Mouse (Mus musculus) midbrain, embryonic 16.5 days (tissue): ENCODE data around the gene Smad1. TPM values are rescaled to one million over a fixed set of nuclear protein-coding genes. Genes with fewer than 3 reads are reported as not detected.

ENCODE experiments used
- ATAC-seq: fragments of 200-750 bp; cut with Nextera tagmentation; 2 replicates; pipeline ENCODE4 v1.8.0; 2017; ENCODE audit warnings: moderate TSS enrichment
- H3K27ac ChIP-seq: fragments of 300-500 bp; sonication (generic); 2 replicates; pipeline ENCODE4 v1.5.1; 2014; ENCODE audit warnings: mild to moderate bottlenecking, low read length, mixed read lengths
- H3K27me3 ChIP-seq: fragments of 300-500 bp; sonication (generic); 2 replicates; pipeline ENCODE4 v1.6.1; 2014; ENCODE audit warnings: low read depth, low read length, mixed read lengths; ENCODE audit not compliant: control insufficient read depth, insufficient read depth
- H3K36me3 ChIP-seq: fragments of 300-500 bp; sonication (generic); 2 replicates; pipeline ENCODE4 v1.6.1; 2014; ENCODE audit warnings: mild to moderate bottlenecking, low read length, moderate library complexity, mixed read lengths; ENCODE audit not compliant: control insufficient read depth, insufficient read depth
- H3K4me1 ChIP-seq: fragments of 300-500 bp; sonication (generic); 2 replicates; pipeline ENCODE4 v1.6.1; 2014; ENCODE audit warnings: mild to moderate bottlenecking, low read length, mixed read lengths; ENCODE audit not compliant: control insufficient read depth, insufficient read depth
- H3K4me2 ChIP-seq: fragments of 300-500 bp; sonication (generic); 2 replicates; pipeline ENCODE4 v1.6.1; 2014; ENCODE audit warnings: mild to moderate bottlenecking, low read length, mixed read lengths
- H3K4me3 ChIP-seq: fragments of 300-500 bp; sonication (generic); 2 replicates; pipeline ENCODE4 v1.5.1; 2014; ENCODE audit warnings: low read depth, mild to moderate bottlenecking, low read length, moderate library complexity, mixed read lengths
- H3K9ac ChIP-seq: fragments of 300-500 bp; sonication (generic); 2 replicates; pipeline ENCODE4 v1.6.1; 2014; ENCODE audit warnings: low read depth, low read length, mixed read lengths
- H3K9me3 ChIP-seq: fragments of 300-500 bp; sonication (generic); replicated peaks from 2 replicates; pipeline ENCODE4 v1.6.1; 2014; ENCODE audit warnings: mild to moderate bottlenecking, low read length, mixed read lengths; ENCODE audit not compliant: control insufficient read depth, poor library complexity, severe bottlenecking
- WGBS: fragments of 180-500 bp; shearing (Covaris S2); extraction: QIAGEN DNeasy Blood & Tissue Kit; methylation state at CpG from one replicate; pipeline ENCODE4 v1.1.7; 2014; 5-methylcytosine and 5-hydroxymethylcytosine counted together
- polyA plus RNA-seq: library from polyadenylated mRNA; unstranded; fragments of >200 nt; fragmentation: Nextera tagmentation; extraction: Ambion mirVana; gene quantifications from 2 replicates; pipeline ENCODE4 v1.2.1, GENCODE M21; 2015

The Smad1 gene
- polyA plus RNA-seq, 1 experiment from 2014 or later, result 58.7 TPM

DNA sequence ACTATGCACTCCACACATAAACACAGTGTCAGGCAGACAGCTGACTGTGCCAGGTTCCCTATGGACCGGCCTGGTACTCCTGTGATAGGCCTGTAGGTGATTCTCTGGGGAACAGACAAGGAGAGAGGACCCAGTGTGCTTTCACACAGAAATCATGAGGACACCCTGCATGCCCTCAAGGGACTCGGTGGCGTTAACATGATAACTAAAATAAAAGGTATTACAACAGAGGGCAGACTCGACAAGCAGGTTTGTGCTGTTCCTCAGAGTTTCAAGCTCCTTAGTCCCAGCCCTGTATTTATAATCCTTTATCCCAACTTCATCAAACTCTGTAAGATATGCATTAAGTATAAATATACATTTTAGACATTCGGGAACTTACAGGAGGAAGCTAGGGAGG, 12.5 kb downstream of the Smad1 start:
- no peak for ATAC-seq
- no peak overlapping the region for H3K4me2 ChIP-seq
- H3K36me3 ChIP-seq, result 0 out of 2 replicates have a peak, but pooled peaks cover 4% of the 10 kb centered on the region
- H3K4me3 ChIP-seq, result no peak overlapping the region
- H3K4me1 ChIP-seq, result peaks cover 42% of the 10 kb centered on the region
- no peaks in the 10 kb centered on the region for H3K9me3 ChIP-seq
- no peak overlapping the region for H3K9ac ChIP-seq
- no peak overlapping the region for H3K27ac ChIP-seq
- 94% methylated on average over 5 of the region's 5 CpGs for WGBS
- H3K27me3 ChIP-seq, result no peaks in the 10 kb centered on the region

DNA sequence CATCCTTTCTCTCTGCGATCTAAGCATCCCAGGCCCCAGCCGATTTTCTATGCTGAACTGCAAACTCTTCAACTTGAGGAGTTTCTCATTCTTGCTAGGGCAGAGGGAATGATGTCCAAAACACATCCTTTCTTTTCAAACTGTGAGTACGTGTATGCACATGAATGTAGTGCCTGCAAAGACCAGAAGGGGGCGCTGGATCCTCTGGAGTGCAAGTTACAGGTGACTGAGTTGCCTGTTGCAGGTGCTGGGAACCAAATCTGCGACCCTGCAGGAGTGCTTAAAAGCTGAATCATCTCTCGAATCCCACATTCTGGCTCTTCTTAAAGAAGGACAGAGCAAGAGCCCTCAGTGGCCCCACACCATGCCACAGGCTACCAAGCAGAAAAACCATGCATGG, 13.0 kb downstream of the Smad1 start:
- H3K36me3 ChIP-seq, result 0 out of 2 replicates have a peak, but pooled peaks cover 4% of the 10 kb centered on the region
- no peaks in the 10 kb centered on the region for H3K27me3 ChIP-seq
- H3K9ac ChIP-seq, result no peak overlapping the region
- H3K4me3 ChIP-seq, result no peak overlapping the region
- H3K4me2 ChIP-seq, result no peak overlapping the region
- no peaks in the 10 kb centered on the region for H3K9me3 ChIP-seq
- 75% methylated on average over 6 of the region's 6 CpGs for WGBS
- no peak for ATAC-seq
- peaks cover 41% of the 10 kb centered on the region for H3K4me1 ChIP-seq
- no peak overlapping the region for H3K27ac ChIP-seq

DNA sequence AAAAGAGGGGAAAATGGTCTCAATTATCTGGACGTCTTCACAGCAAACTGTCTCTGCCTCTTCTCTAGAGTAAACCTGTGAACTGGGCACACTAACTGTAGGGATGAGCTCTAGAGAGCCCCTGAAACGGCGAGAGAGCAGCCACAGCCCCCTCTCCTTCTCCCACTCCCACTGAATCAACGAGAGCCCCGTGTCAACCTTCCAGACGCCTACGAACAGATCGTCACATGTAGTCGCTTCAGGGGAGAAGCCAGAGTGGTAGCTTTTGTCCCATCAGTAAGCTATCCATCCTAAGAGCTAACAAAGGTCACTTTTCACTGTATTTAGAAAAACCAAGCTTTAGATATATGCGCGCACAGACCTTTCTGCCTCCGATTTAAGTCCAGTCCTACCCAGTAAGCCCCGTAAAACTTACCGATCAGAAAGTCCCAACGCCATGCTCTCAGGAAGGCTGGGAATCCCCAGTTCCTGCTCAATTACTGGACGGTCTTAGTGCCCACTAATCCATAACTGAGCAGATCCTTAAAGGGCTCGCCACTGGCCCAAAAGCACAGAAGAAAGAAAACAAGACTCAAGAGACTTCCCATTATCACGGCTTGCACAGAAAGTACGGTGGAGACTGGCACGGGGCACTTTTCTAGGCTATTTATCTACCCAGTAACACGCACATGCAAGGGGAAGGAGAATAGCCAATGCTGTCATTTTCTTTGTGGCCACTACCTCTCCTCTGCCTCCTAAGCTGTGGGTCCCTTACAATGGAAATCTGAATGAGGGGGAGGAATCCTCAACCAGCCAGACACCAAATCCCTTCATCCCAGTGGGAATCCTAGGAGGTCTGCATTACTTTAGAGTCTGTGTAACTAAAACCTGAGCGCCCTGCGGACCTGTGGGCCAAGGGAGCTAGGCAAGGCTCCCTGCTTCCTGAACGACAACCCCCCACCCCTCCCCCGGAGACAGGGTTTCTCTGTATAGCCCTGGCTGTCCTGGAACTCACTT, 14.7 kb downstream of the Smad1 start:
- 11% methylated on average over 25 of the region's 25 CpGs for WGBS
- ATAC-seq, result no peak
- Histone ChIP-seq H3K4me2 (peak overlapping the region; percentile 12), H3K27ac (no peak overlapping the region), H3K4me1 (peaks cover 32% of the 10 kb centered on the region), H3K9ac (no peak overlapping the region), H3K9me3 (no peaks in the 10 kb centered on the region), H3K27me3 (no peaks in the 10 kb centered on the region), H3K4me3 (no peak overlapping the region), H3K36me3 (0 out of 2 replicates have a peak, but pooled peaks cover 4% of the 10 kb centered on the region)

DNA sequence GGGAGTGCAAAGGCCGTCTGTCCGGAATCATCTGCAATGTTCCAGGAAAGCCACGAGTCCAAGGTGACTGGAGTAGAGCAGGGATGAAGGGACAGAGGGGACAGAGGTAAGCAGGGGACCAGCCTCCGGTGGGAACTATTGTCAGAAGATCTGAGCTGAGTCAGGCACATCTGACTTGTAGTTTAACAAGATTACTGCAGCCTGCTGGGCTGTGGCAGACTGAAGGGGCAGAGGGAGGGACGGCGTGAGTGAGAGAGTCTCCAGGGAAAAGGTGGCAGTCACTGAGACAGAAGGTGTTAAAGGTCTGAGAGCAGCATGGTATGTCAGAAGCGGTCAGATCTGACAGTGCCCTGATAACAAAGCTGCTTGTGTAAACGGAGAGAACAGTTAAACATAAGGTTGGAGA, 16.5 kb downstream of the Smad1 start:
- H3K27me3 ChIP-seq, result no peaks in the 10 kb centered on the region
- peaks cover 32% of the 10 kb centered on the region for H3K4me1 ChIP-seq
- peak; percentile 33 for ATAC-seq
- no peak overlapping the region for H3K9ac ChIP-seq
- peak overlapping the region; percentile 14; the same call in 1 of the 2 replicates for H3K4me2 ChIP-seq
- H3K9me3 ChIP-seq, result no peaks in the 10 kb centered on the region
- 5% methylated on average over 8 of the region's 8 CpGs for WGBS
- no peak overlapping the region for H3K27ac ChIP-seq
- no peaks in the 10 kb centered on the region for H3K36me3 ChIP-seq
- H3K4me3 ChIP-seq, result no peak overlapping the region

DNA sequence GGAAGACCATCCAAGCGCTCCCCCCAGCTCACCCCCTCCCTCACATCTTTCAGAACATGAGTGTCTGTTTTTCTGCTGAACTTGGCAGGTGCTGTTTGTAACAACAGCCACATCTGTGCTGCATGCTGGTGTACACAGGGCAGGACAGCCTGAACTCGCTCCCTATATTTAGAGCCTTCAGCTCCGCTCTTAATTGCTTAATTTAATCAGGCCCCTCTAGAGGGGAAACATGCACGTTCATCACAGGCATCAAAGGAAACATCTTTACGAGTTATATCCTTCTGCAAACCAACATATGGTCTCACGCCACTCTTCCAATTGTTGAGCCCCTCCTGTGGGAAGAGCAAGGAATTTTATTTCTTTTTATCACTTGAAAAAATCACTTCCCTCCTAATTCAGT, 17.5 kb downstream of the Smad1 start:
- no peaks in the 10 kb centered on the region for H3K9me3 ChIP-seq
- H3K27ac ChIP-seq, result no peak overlapping the region
- ATAC-seq, result no peak
- no peak overlapping the region for H3K9ac ChIP-seq
- 48% methylated on average over 6 of the region's 6 CpGs for WGBS
- H3K4me2 ChIP-seq, result no peak overlapping the region
- no peak overlapping the region for H3K4me3 ChIP-seq
- H3K36me3 ChIP-seq, result no peaks in the 10 kb centered on the region
- peaks cover 32% of the 10 kb centered on the region for H3K4me1 ChIP-seq
- H3K27me3 ChIP-seq, result no peaks in the 10 kb centered on the region

DNA sequence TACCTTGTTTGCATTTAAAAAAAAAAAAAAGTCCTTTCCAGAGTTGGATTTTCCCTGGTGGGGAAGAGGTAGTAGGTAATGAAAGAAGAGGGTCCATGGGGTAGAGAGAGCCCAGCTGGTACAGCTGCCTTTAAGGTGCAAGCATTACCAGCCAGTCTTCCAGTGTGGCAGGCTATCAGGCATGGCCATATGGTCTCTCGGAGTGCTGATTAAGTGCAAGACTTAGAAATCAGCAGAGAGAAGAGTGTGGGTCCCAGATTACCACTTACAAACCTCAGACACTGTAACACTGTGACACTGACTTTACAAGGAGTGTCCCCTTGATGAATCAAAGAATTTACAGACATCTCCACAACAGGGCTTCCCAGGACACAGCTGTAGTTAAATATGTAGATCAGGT, 18.9 kb downstream of the Smad1 start:
- Histone ChIP-seq H3K36me3 (no peaks in the 10 kb centered on the region), H3K27ac (no peak overlapping the region), H3K4me3 (no peak overlapping the region), H3K4me1 (peaks cover 32% of the 10 kb centered on the region), H3K4me2 (no peak overlapping the region), H3K9me3 (no peaks in the 10 kb centered on the region), H3K9ac (no peak overlapping the region), H3K27me3 (no peaks in the 10 kb centered on the region)
- 67% methylated on average over 1 of the region's 1 CpGs for WGBS
- no peak for ATAC-seq

DNA sequence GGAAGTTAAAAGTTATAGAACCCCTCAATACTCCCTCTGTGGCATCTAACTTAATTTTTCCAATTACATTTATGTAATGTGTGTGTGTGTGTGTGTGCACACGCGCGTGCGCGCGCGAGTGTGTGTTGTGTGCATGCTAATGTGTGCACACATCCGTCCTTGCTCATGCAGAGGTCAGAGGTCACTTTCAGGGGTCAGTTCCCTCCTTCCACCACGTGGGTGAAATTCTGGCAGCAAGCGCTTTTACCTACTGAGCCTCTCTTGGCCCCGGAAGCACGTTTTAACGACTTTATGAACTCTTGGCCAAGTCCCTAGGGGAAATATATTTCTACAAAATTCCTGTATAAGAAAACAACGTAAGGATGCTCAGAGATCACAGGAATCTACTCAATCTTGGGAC, 19.3 kb downstream of the Smad1 start:
- no peaks in the 10 kb centered on the region for H3K36me3 ChIP-seq
- peaks cover 33% of the 10 kb centered on the region for H3K4me1 ChIP-seq
- WGBS, result 74% methylated on average over 14 of the region's 14 CpGs
- H3K27ac ChIP-seq, result no peak overlapping the region
- H3K27me3 ChIP-seq, result no peaks in the 10 kb centered on the region
- H3K9ac ChIP-seq, result no peak overlapping the region
- no peak for ATAC-seq
- H3K4me2 ChIP-seq, result no peak overlapping the region
- no peak overlapping the region for H3K4me3 ChIP-seq
- H3K9me3 ChIP-seq, result no peaks in the 10 kb centered on the region

DNA sequence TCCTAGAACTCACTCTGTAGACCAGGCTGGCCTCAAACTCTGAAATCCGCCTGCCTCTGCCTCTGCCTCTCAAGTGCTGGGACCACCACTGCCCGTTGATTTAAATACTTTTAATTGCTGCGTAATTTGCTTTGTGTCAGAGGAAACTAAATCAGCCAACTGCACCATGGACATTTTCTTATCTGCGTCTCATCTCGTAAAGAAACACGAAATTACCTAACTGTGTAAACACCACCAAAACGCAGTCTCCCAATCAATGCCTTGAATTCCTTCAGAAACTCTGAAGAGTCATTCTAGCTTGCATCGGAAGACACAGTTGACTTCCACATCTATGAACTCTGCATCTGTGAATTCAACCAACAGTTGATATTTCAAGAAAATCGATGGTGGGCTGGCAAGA, 22.7 kb downstream of the Smad1 start:
- 90% methylated on average over 9 of the region's 9 CpGs for WGBS
- ATAC-seq, result no peak
- H3K27ac ChIP-seq, result no peak overlapping the region
- no peak overlapping the region for H3K9ac ChIP-seq
- H3K36me3 ChIP-seq, result peaks cover 4% of the 10 kb centered on the region
- H3K4me3 ChIP-seq, result no peak overlapping the region
- no peaks in the 10 kb centered on the region for H3K9me3 ChIP-seq
- H3K4me1 ChIP-seq, result peaks cover 9% of the 10 kb centered on the region; the same call in 1 of the 2 replicates
- no peaks in the 10 kb centered on the region for H3K27me3 ChIP-seq
- H3K4me2 ChIP-seq, result no peak overlapping the region

DNA sequence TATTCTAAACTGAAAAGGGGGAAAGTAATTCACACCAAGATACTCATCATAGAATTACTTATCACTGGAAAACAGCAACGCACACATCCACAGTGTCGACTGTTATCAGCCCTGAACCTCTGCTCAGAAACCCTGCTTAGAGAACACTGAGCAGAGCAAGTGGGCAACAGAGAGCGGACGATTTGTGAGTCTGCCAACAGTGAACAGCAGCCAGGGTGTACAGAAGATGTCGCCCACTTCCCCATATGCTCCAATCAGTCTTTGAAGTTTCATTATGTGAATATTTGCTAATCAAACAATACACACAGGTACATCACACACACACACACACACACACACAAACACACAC, 23.6 kb downstream of the Smad1 start:
- no peak overlapping the region for H3K9ac ChIP-seq
- no peaks in the 10 kb centered on the region for H3K9me3 ChIP-seq
- H3K36me3 ChIP-seq, result peaks cover 8% of the 10 kb centered on the region
- peaks cover 9% of the 10 kb centered on the region; the same call in 1 of the 2 replicates for H3K4me1 ChIP-seq
- no peak overlapping the region for H3K4me2 ChIP-seq
- ATAC-seq, result no peak
- no peak overlapping the region for H3K4me3 ChIP-seq
- no peak overlapping the region for H3K27ac ChIP-seq
- H3K27me3 ChIP-seq, result no peaks in the 10 kb centered on the region
- WGBS, result 69% methylated on average over 5 of the region's 5 CpGs
